Mouse (Mus musculus) cerebellum, postnatal 14 days (tissue): ENCODE measurements around the gene Trim11.

Experiments
- DNase-seq, 2 experiments: peaks; one replicate each; pipeline ENCODE4 v3.0.0; 2021; ENCODE audit warnings: mixed read lengths in 2 of 2

The Trim11 gene

GRCm38 (mm10) chr11:58957226-58957914 lies 20.5 kb upstream of the Trim11 start:
- peak; percentile 41 to 43 for DNase-seq

- DNase-seq, result no peak
Measured at GRCm38 (mm10) chr11:58958536-58958935, 19.4 kb upstream of the Trim11 start.

- DNase-seq, result no peak
Measured at GRCm38 (mm10) chr11:58959186-58959825, 18.6 kb upstream of the Trim11 start.

GRCm38 (mm10) chr11:58959921-58960465 lies 17.9 kb upstream of the Trim11 start:
- DNase-seq, result peak; percentile 87 to 88

- DNase-seq, result peak; percentile 27 to 53
Measured at GRCm38 (mm10) chr11:58961364-58962177, 16.3 kb upstream of the Trim11 start.

GRCm38 (mm10) chr11:58963543-58963942 lies 14.3 kb upstream of the Trim11 start:
- DNase-seq, result peak; percentile 63 to 81

- DNase-seq, result no peak
Measured at GRCm38 (mm10) chr11:58964216-58964615, 13.7 kb upstream of the Trim11 start.

- no peak for DNase-seq
Measured at GRCm38 (mm10) chr11:58965001-58965760, 12.7 kb upstream of the Trim11 start.

GRCm38 (mm10) chr11:58967346-58967745 lies 10.5 kb upstream of the Trim11 start:
- peak; percentile 61 to 71 for DNase-seq

- DNase-seq, result no peak
Measured at GRCm38 (mm10) chr11:58968551-58968950, 9.3 kb upstream of the Trim11 start.

- no peak for DNase-seq
Measured at GRCm38 (mm10) chr11:58969027-58969426, 8.9 kb upstream of the Trim11 start.

GRCm38 (mm10) chr11:58969659-58970058 lies 8.2 kb upstream of the Trim11 start:
- DNase-seq, result no peak

- DNase-seq, result no peak
Measured at GRCm38 (mm10) chr11:58970831-58971530, 6.9 kb upstream of the Trim11 start.

- DNase-seq, result no peak
Measured at GRCm38 (mm10) chr11:58971796-58972195, 6.1 kb upstream of the Trim11 start.

GRCm38 (mm10) chr11:58974414-58974813 lies 3.5 kb upstream of the Trim11 start:
- DNase-seq, result no peak

- no peak for DNase-seq
Measured at GRCm38 (mm10) chr11:58977150-58977549, 743 bp upstream of the Trim11 start.

GRCm38 (mm10) chr11:58977607-58978026 lies 276 bp upstream of the Trim11 start:
- DNase-seq, result no peak

- DNase-seq, result no peak
Measured at GRCm38 (mm10) chr11:58978706-58979030, 775 bp downstream of the Trim11 start.

GRCm38 (mm10) chr11:58979183-58979582 lies 1.3 kb downstream of the Trim11 start:
- DNase-seq, result no peak

- no peak for DNase-seq
Measured at GRCm38 (mm10) chr11:58979661-58980060, 1.8 kb downstream of the Trim11 start.

GRCm38 (mm10) chr11:58980381-58980990 lies 2.6 kb downstream of the Trim11 start:
- peak in 1 of 2 experiments; percentile 58 for DNase-seq
